Mouse (Mus musculus) spleen, adult 12 weeks (tissue): Measurements from ENCODE around the gene Xpo5.

ENCODE experiments used
- DNase-seq: peaks from one replicate; pipeline ENCODE4 v3.0.0; 2022; ENCODE audit warnings: low spot score

Xpo5 gene

GRCm38 (mm10) chr17:46258279-46259053 is 55.9 kb downstream of the Xpo5 start:
- no peak for DNase-seq

GRCm38 (mm10) chr17:46259675-46260074 is 57.1 kb downstream of the Xpo5 start:
- no peak for DNase-seq

- no peak for DNase-seq
Observed at GRCm38 (mm10) chr17:46262201-46262694, 59.7 kb downstream of the Xpo5 start.

GRCm38 (mm10) chr17:46265502-46265901 is 62.9 kb downstream of the Xpo5 start:
- DNase-seq = no peak

- peak; percentile 49 for DNase-seq
Observed at GRCm38 (mm10) chr17:46265918-46266618, 63.5 kb downstream of the Xpo5 start.

- DNase-seq = no peak
Observed at GRCm38 (mm10) chr17:46266986-46267385, 64.4 kb downstream of the Xpo5 start.

- no peak for DNase-seq
Observed at GRCm38 (mm10) chr17:46267511-46267910, 64.9 kb downstream of the Xpo5 start.

- DNase-seq = no peak
Observed at GRCm38 (mm10) chr17:46268026-46268720, 65.6 kb downstream of the Xpo5 start.

- no peak for DNase-seq
Observed at GRCm38 (mm10) chr17:46269771-46270534, 67.4 kb downstream of the Xpo5 start.

- no peak for DNase-seq
Observed at GRCm38 (mm10) chr17:46272058-46272457, 69.5 kb downstream of the Xpo5 start.

- no peak for DNase-seq
Observed at GRCm38 (mm10) chr17:46272675-46273074, 70.1 kb downstream of the Xpo5 start.

- no peak for DNase-seq
Observed at GRCm38 (mm10) chr17:46273803-46274236, 71.2 kb downstream of the Xpo5 start.

- DNase-seq = no peak
Observed at GRCm38 (mm10) chr17:46274465-46274864, 71.9 kb downstream of the Xpo5 start.

GRCm38 (mm10) chr17:46275034-46275433 is 72.5 kb downstream of the Xpo5 start:
- no peak for DNase-seq

- DNase-seq = no peak
Observed at GRCm38 (mm10) chr17:46275506-46275905, 72.9 kb downstream of the Xpo5 start.

- no peak for DNase-seq
Observed at GRCm38 (mm10) chr17:46277586-46277985, 75.0 kb downstream of the Xpo5 start.

GRCm38 (mm10) chr17:46278011-46278765 is 75.6 kb downstream of the Xpo5 start:
- DNase-seq = no peak

- DNase-seq = peak; percentile 67
Observed at GRCm38 (mm10) chr17:46282483-46283123, 80.0 kb downstream of the Xpo5 start, which contains the start of gene Tjap1. Gene Tjap1, minus strand, starts transcription at chr17:46283026.

- DNase-seq = no peak
Observed at GRCm38 (mm10) chr17:46283140-46283539, 80.6 kb downstream of the Xpo5 start.

GRCm38 (mm10) chr17:46283911-46284310 is 81.3 kb downstream of the Xpo5 start:
- no peak for DNase-seq
